Mouse (Mus musculus) C2C12 (cell line): ENCODE results near the gene Usp4.
"Not testable (repeated sequence)": the region's sequence is repeated elsewhere in the genome, so short reads cannot be mapped to it uniquely, and the experiment has no call there.

ENCODE experiments used
- CEBPB ChIP-seq: IDR thresholded peaks from one replicate; pipeline ENCODE4 v1.6.1; 2011; ENCODE audit warnings: low read depth, mild to moderate bottlenecking, control low read depth, moderate library complexity
- CTCF ChIP-seq: IDR thresholded peaks from one replicate; pipeline ENCODE4 v1.5.1; 2011; ENCODE audit not compliant: control insufficient read depth, insufficient read depth, insufficient read length
- FOSL1 ChIP-seq: IDR thresholded peaks from one replicate; pipeline ENCODE4 v1.8.0; 2011; ENCODE audit warnings: mild to moderate bottlenecking, low read length; ENCODE audit not compliant: poor library complexity, insufficient read depth, severe bottlenecking
- MYOD1 ChIP-seq: IDR thresholded peaks from one replicate; pipeline ENCODE4 v1.6.1; 2011; ENCODE audit warnings: low read depth; ENCODE audit not compliant: control insufficient read depth, insufficient read length
- MYOG ChIP-seq: IDR thresholded peaks from one replicate; pipeline ENCODE4 v1.6.1; 2011; ENCODE audit not compliant: control insufficient read depth, insufficient read length; ENCODE audit errors: extremely low read depth
- USF1 ChIP-seq: IDR thresholded peaks from one replicate; pipeline ENCODE4 v1.6.1; 2011; ENCODE audit warnings: low read depth, mild to moderate bottlenecking, control low read depth, moderate library complexity

DNA sequence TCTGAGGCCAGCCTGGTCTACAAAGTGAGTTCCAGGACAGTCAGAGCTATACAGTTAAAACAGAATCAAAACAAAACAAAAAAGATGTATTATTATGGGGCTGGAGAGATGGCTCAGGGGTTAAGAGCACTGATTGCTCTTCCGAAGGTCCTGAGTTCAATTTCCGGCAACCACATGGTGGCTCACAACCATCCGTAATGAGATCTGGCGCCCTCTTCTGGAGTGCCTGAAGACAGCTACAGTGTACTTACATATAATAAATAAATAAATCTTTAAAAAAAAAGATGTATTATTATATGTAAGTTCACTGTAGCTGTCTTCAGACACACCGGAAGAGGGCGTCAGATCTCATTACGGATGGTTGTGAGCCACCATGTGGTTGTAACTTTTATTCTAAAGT is 25.6 kb upstream of the Usp4 start:
- TF ChIP-seq FOSL1, CTCF, CEBPB, MYOD1, USF1, MYOG: not testable (repeated sequence)
